Mouse (Mus musculus): ENCODE measurements around the gene Bcl2l12.

The Bcl2l12 gene

DNA sequence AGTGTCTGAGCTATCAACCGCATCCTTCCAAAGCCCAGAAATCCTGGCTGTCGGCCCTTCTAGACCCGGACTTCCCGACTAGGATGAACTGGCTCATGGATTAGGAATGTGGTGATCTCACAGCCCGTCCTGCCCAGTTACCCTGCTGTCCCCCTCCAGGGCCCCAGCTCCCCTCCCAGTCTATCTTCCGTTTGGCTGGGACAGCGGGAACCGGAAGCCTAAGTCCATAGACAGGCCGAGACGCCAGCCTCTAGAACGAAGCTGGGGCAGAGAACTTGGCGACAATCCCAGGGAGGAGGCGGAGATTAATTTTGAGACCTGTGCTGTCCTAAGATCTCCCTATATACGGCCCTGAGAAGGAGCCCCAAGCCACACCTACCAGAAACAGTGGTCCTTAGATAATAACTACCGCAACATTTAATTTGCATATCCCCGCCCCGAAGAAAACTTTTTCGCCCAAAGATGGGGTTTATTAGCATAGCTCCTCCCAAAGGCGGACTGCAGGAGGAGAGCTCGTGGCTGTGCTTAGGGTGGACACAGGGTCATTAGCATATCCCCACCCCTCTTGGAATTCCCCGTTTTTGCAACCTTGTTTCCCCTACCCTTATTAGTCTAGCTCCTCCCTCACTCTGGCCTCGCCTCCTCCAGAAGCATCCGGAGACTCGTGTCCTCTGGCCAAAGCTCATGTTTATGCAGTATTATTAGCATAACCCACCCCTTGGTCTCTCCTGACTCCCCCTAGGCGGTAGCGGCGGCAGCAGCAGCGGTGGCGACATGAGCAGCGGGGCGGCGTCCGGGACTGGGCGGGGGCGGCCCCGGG lies 18.9 kb upstream of the Bcl2l12 start, which contains the start of gene Rras:
Gene Rras, plus strand, starts transcription at position 720 of the 820 bp plus-strand sequence.
- peak in 1 of 2 experiments; percentile 63 for DNase-seq (ENCODE audit: low spot score in 2 of 2)

- no peak for DNase-seq (ENCODE audit: low spot score in 2 of 2)
These were observed 18.2 kb upstream of the Bcl2l12 start for GRCm38 (mm10) chr7:45016761-45017160.

GRCm38 (mm10) chr7:45015957-45016612 lies 17.6 kb upstream of the Bcl2l12 start, which contains the start of gene Scaf1:
TSS of gene Scaf1 (minus strand) at chr7:45016363.
- DNase-seq (ENCODE audit: low spot score in 2 of 2), result peak; percentile 98 to 99

- DNase-seq (ENCODE audit: low spot score in 2 of 2), result no peak
These were observed 16.9 kb upstream of the Bcl2l12 start for GRCm38 (mm10) chr7:45015344-45015956.

- no peak for DNase-seq (ENCODE audit: low spot score in 2 of 2)
These were observed 15.6 kb upstream of the Bcl2l12 start for GRCm38 (mm10) chr7:45014096-45014451.

- DNase-seq (ENCODE audit: low spot score in 2 of 2), result no peak
These were observed 15.0 kb upstream of the Bcl2l12 start for GRCm38 (mm10) chr7:45013366-45014095.

GRCm38 (mm10) chr7:45012824-45013223 lies 14.3 kb upstream of the Bcl2l12 start:
- DNase-seq (ENCODE audit: low spot score in 2 of 2), result no peak

GRCm38 (mm10) chr7:45012011-45012410 lies 13.5 kb upstream of the Bcl2l12 start:
- no peak for DNase-seq (ENCODE audit: low spot score in 2 of 2)

DNA sequence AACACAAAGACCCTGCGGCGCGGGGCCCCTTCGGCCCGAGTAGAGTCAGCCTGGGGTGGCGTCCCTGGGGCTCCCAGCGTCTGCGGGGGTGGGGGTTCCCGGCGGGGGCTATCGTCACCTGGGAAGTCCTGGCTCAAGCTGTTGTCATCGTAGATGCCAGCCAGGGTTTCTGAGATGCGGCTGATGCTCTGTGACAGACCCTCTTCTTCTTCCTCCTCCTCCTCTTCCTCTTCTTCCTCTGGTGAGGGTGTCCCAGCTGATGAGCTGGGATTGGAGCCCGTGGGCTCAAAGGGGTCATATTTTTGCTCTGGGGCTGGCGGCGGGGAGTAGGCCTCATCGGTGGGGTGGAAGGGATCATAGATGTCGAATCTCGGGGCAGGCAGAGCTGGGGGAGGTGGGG lies 9.9 kb upstream of the Bcl2l12 start:
- DNase-seq (ENCODE audit: low spot score in 2 of 2), result no peak

GRCm38 (mm10) chr7:45007846-45008245 lies 9.3 kb upstream of the Bcl2l12 start:
- no peak for DNase-seq (ENCODE audit: low spot score in 2 of 2)

- no peak for DNase-seq (ENCODE audit: low spot score in 2 of 2)
These were observed 8.6 kb upstream of the Bcl2l12 start for GRCm38 (mm10) chr7:45007141-45007540.

- DNase-seq (ENCODE audit: low spot score in 2 of 2), result no peak
These were observed 8.0 kb upstream of the Bcl2l12 start for GRCm38 (mm10) chr7:45006503-45006902.

- DNase-seq (ENCODE audit: low spot score in 2 of 2), result no peak
These were observed 6.9 kb upstream of the Bcl2l12 start for GRCm38 (mm10) chr7:45005321-45005992.

GRCm38 (mm10) chr7:45004546-45004945 lies 6.0 kb upstream of the Bcl2l12 start:
- DNase-seq (ENCODE audit: low spot score in 2 of 2), result no peak

DNA sequence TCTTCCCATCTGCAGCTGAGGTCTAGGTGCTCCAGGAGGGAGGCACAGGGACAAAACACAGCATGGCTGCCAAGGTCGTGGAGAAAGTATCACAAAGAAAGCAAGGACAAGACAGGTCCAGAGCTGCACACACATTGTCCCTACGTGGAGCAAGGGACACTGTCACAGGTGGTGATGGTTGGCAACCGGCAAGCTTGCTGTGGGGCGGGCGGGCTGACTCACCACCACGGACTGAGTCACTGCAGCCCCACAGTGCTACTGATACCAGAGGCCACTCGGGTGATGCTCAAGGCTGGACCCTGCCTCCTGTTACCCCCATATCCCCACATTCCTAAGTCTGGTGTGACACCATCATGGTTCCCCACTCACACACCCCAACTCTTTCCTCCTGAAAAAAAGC lies 3.9 kb upstream of the Bcl2l12 start:
- no peak for DNase-seq (ENCODE audit: low spot score in 2 of 2)

DNA sequence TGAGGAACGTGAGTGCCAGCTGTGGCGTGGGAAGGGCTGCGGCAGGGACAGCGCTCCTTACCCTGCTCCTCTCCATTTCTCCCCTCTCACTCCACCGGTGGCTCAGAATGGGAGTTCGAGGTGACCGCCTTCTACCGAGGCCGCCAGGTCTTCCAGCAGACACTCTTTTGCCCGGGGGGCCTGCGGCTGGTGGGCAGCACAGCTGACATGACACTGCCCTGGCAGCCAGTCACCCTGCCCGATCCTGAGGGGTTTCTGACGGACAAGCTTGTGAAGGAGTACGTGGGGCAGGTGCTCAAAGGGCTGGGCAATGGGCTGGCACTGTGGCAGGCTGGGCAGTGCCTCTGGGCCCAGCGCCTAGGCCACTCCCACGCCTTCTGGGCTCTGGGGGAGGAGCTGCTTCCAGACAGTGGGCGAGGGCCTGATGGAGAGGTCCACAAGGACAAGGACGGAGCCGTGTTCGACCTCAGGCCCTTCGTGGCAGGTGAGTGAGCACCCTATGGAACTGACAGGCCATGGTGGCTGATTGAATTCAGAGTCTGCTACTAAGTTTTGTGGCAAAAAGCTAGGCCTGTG lies 2.1 kb upstream of the Bcl2l12 start:
- no peak for DNase-seq (ENCODE audit: low spot score in 2 of 2)

GRCm38 (mm10) chr7:44999753-45000152 lies 1.2 kb upstream of the Bcl2l12 start:
- no peak for DNase-seq (ENCODE audit: low spot score in 2 of 2)

DNA sequence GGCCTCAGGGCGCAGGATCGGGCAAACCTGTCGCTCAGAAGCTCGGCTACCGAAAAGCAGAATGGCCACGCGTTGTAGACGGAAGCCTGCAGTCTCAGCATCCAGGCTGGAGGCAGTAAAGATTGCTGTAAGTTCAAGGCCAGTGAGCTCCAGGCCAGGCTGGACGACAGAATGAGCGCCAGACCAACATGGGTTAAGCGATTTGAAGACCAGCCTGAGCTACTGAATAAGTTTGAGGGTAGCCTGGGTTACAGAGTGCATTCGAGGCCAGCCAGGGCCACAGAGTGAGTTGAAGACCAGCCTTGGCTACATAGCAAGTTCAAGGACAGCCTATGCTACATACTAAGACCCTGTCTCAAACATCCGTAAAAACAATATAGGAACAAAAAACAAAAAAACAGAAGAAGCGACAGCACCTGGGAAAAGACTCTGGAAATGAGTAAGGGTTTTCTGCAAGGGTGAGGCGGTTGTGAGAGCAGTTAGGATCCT lies 528 bp downstream of the Bcl2l12 start:
- no peak for DNase-seq (ENCODE audit: low spot score in 2 of 2)

DNA sequence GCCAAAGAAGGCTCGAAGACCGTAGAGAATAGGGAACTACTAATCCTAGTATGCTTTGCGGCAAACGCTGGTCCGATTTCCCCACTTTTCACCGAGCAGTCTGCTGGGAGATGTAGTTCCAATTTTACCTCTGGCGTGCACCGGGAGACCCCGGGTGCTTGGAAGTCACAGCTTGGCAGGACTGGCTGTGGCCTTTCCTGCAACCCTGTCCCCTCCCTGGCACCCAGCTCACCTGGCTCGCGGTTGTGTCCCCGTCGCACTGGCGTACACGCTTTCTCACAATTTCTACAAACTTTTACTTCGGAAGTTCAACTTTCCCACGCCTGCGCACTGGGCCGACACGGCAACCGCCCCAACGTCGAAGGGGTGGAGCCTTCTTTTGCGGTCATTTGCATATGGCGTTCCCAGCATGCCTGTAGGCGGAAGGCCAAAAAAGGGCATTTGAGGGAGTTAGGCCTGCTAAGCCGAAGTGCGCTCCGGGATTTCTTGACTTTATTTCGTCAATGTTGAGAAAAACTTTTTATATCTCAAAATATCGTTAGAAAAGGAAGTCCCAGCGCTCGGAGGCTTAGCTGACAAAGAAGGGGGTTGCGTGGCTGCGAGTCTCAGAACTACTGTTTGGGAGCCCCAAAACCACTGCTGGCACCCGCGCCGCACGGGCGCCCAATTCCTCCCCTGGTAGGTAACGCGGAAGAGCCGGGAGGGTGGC lies 1.1 kb downstream of the Bcl2l12 start, which contains the start of gene Irf3:
Gene Irf3, plus strand, starts transcription at position 418 of the 709 bp plus-strand sequence.
- DNase-seq (ENCODE audit: low spot score in 2 of 2), result peak; percentile 85 to 92

DNA sequence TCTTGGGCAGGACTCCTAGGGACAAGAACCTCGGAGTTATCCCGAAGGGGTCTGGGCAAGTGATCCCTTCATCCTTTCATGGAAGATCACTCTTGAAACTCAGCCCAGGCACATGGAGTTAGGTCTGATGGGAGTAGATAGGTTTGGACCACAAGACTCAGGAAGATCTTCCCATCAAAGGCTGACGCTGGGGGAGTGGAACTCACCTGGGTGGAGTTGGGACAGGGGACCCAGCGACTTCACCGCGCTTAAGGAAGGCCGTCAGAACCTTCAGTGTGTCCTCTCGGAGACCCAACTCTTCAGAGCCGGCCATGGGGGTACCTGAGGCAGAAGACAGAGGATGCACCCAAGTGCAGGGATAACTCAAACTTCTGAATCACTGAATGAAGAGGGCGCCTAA lies 1.8 kb downstream of the Bcl2l12 start:
- DNase-seq (ENCODE audit: low spot score in 2 of 2), result no peak

Data from cerebellum, postnatal 4 days (tissue).